Mouse (Mus musculus) lung, embryonic 16.5 days (tissue): ENCODE measurements around the gene Prnp. TPM values are rescaled to one million over a fixed set of nuclear protein-coding genes. Genes with fewer than 3 reads are reported as not detected.

ENCODE experiments used
- ATAC-seq: fragments of 200-750 bp; cut with Nextera tagmentation; 2 replicates; pipeline ENCODE4 v1.8.0; 2017; ENCODE audit warnings: low read depth, mild to moderate bottlenecking, moderate library complexity
- H3K27ac ChIP-seq: fragments of 300-500 bp; sonication (generic); 2 replicates; pipeline ENCODE4 v1.5.1; 2014; ENCODE audit warnings: mild to moderate bottlenecking, control low read depth, low read length
- H3K27me3 ChIP-seq: fragments of 300-500 bp; sonication (generic); 2 replicates; pipeline ENCODE4 v1.6.1; 2014; ENCODE audit warnings: low read depth, low read length, mixed read lengths; ENCODE audit not compliant: control insufficient read depth, insufficient read depth
- H3K36me3 ChIP-seq: fragments of 300-500 bp; sonication (generic); 2 replicates; pipeline ENCODE4 v1.6.1; 2014; ENCODE audit warnings: low read length; ENCODE audit not compliant: control insufficient read depth, insufficient read depth
- H3K4me1 ChIP-seq: fragments of 300-500 bp; sonication (generic); replicated peaks from 2 replicates; pipeline ENCODE4 v1.6.1; 2014; ENCODE audit warnings: low read length, mixed read lengths; ENCODE audit not compliant: control insufficient read depth, insufficient read depth
- H3K4me2 ChIP-seq: fragments of 300-500 bp; sonication (generic); 2 replicates; pipeline ENCODE4 v1.6.1; 2014; ENCODE audit warnings: low read depth, low read length, control low read depth
- H3K4me3 ChIP-seq: fragments of 300-500 bp; sonication (generic); 2 replicates; pipeline ENCODE4 v1.5.1; 2014; ENCODE audit warnings: mild to moderate bottlenecking, low read length, control low read depth
- H3K9ac ChIP-seq: fragments of 300-500 bp; sonication (generic); 2 replicates; pipeline ENCODE4 v1.6.1; 2014; ENCODE audit warnings: low read length, control low read depth
- H3K9me3 ChIP-seq: fragments of 300-500 bp; sonication (generic); 2 replicates; pipeline ENCODE4 v1.6.1; 2016; ENCODE audit warnings: low read length; ENCODE audit not compliant: control insufficient read depth
- WGBS: fragments of 180-500 bp; shearing (Covaris S2); extraction: QIAGEN DNeasy Blood & Tissue Kit; methylation state at CpG from one replicate; pipeline ENCODE4 v1.1.7; 2014; 5-methylcytosine and 5-hydroxymethylcytosine counted together
- polyA plus RNA-seq: library from polyadenylated mRNA; unstranded; fragments of >200 nt; fragmentation: Nextera tagmentation; extraction: Ambion mirVana; gene quantifications from 2 replicates; pipeline ENCODE4 v1.2.1, GENCODE M21; 2015

Prnp gene
- polyA plus RNA-seq, 1 experiment from 2014 or later, result 56.7 TPM

DNA sequence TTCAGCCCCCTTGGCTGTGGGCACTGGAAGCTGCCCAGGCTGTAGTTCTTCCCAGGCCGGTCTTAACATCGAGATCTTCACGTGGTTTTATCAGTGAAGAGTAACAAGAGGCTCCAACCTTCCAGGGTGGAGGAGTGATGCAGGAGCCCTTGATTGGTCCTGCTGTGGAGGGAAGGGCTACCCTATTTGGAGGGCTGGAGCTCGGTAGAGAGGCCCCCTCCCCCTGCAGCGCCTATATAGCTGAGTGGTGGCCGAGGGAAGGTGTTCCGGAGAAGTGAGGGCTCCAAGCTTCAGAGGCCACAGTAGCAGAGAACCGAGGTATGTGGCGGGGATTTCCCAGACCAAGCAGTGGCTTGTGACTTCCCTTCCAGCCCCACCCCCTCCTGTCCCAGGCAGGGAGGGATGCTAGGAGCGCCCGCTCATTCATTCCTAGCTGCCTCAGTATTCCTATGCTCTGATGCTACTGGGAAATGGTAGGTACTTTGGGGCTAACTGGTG is 40.9 kb downstream of the Prnp start, which contains the start of gene Prnd:
TSS of gene Prnd (plus strand) at position 264 of the 498 bp plus-strand sequence.
- Histone ChIP-seq H3K27ac (0 out of 2 replicates have a peak within 1 kb of the TSS, but pooled peaks have one; percentile 7), H3K4me1 (peaks cover 9% of the 10 kb centered on the region), H3K27me3 (no peaks in the 10 kb centered on the region; the same call in 1 of the 2 replicates), H3K4me2 (no peak within 1 kb of the TSS; the same call in 1 of the 2 replicates), H3K36me3 (no peaks in the 10 kb centered on the region), H3K9me3 (no peaks in the 10 kb centered on the region), H3K9ac (no peak within 1 kb of the TSS), H3K4me3 (peak within 1 kb of the TSS; percentile 6; the same call in 1 of the 2 replicates)
- peak; percentile 49 for ATAC-seq
- 7% methylated on average over 11 of the region's 11 CpGs for WGBS

DNA sequence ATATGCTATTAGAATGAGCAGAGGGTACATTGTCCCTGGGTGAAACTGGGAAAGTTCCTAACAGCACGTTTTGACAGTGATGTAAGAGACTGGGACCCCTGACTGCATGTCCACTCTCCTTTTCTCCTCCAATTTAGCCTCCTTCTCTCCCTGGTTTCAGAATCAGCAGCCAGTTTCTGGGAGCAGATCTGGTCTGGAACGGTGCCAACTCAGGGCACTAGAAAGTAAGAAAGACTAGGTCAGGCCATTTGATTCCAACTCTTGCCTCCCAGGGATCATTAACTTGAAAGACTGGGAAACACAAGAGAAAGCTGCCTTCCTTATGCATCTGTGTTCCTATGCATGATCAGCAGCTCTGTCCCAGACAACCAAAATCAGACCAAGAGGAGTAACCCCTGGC is 42.7 kb downstream of the Prnp start:
- no peak for ATAC-seq
- Histone ChIP-seq H3K9ac (no peak overlapping the region), H3K4me1 (peaks cover 9% of the 10 kb centered on the region), H3K4me3 (no peak overlapping the region), H3K27me3 (no peaks in the 10 kb centered on the region; the same call in 1 of the 2 replicates), H3K27ac (no peak overlapping the region), H3K9me3 (no peaks in the 10 kb centered on the region), H3K4me2 (peak overlapping the region; percentile 45), H3K36me3 (no peaks in the 10 kb centered on the region)
- 36% methylated on average over 2 of the region's 2 CpGs for WGBS

DNA sequence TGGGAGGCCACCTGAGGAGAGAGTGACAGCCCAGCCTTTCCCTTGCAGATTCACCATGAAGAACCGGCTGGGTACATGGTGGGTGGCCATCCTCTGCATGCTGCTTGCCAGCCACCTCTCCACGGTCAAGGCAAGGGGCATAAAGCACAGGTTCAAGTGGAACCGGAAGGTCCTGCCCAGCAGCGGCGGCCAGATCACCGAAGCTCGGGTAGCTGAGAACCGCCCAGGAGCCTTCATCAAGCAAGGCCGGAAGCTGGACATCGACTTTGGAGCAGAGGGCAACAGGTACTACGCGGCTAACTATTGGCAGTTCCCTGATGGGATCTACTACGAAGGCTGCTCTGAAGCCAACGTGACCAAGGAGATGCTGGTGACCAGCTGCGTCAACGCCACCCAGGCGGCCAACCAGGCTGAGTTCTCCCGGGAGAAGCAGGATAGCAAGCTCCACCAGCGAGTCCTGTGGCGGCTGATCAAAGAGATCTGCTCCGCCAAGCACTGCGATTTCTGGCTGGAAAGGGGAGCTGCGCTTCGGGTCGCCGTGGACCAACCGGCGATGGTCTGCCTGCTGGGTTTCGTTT is 43.3 kb downstream of the Prnp start:
- Histone ChIP-seq H3K4me1 (peaks cover 9% of the 10 kb centered on the region), H3K9ac (no peak overlapping the region), H3K4me3 (peak overlapping the region; percentile 6), H3K9me3 (no peaks in the 10 kb centered on the region), H3K4me2 (peak overlapping the region; percentile 45), H3K36me3 (no peaks in the 10 kb centered on the region), H3K27me3 (no peaks in the 10 kb centered on the region; the same call in 1 of the 2 replicates), H3K27ac (no peak overlapping the region)
- 7% methylated on average over 29 of the region's 29 CpGs for WGBS
- ATAC-seq, result no peak

DNA sequence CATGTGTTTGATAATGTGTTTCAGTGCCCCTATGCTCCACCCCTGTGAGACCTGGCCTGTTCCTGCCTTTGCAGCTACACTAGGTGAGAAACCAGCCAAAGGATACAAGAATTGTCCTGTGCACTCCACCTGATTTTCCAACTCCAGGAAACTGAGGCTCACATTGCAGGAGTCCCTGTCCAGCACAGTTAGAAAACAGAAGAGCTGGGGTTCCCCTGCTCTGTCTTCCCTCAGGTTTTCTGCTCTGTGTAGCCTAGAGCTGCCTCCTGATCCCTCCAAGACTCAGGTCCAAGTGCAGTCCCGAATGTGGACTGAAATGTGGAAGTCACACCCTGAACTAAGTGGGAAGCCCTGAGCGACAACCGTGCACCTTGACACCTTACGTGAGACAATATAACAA is 44.0 kb downstream of the Prnp start:
- Histone ChIP-seq H3K4me1 (peaks cover 6% of the 10 kb centered on the region), H3K4me3 (peak overlapping the region; percentile 6; the same call in 1 of the 2 replicates), H3K27me3 (no peaks in the 10 kb centered on the region; the same call in 1 of the 2 replicates), H3K36me3 (no peaks in the 10 kb centered on the region), H3K9ac (no peak overlapping the region), H3K4me2 (peak overlapping the region; percentile 45; the same call in 1 of the 2 replicates), H3K27ac (no peak overlapping the region), H3K9me3 (no peaks in the 10 kb centered on the region)
- 84% methylated on average over 4 of the region's 4 CpGs for WGBS
- ATAC-seq, result no peak

DNA sequence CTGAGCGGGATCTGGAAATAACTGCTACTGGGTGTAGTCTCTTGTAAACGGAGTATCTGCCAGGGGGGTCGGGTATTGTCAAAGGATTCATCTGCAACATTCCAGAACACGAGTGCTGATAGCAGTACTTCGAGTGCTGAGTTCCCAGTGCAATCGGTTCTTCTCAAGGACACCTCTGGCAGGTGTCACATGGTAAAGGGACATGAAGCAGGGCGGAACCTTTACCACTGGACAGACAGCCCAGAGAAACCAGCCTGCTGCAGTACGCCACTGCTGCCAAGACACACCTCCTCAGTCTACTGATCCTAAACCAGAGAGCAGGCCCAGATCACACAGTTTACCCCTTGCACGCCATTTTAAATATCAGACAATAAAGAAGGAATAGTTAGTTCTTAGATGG is 45.1 kb downstream of the Prnp start:
- ATAC-seq, result peak; percentile 11; the same call in 1 of the 2 replicates
- Histone ChIP-seq H3K4me1 (peaks cover 6% of the 10 kb centered on the region), H3K9me3 (no peaks in the 10 kb centered on the region)

DNA sequence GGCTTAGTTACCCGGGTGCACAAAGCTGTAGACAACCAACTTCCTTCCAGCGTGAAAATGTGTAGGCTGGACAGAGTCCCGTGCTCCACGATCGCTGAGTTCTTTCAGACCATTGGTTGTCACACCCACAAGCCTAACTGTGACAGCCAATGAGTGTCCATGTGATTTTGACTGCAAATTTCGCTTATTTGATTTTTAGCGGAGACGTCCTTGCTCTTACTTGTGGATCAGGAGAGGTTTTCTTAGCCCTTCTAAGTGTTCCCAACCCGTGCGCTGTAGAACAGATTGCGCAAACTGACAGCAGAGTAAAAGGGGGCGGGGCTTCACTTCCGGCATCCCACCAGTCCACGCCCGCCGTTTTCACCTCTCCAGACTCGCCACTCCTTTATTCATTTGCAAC is 45.5 kb downstream of the Prnp start:
- peak; percentile 63 for ATAC-seq
- Histone ChIP-seq H3K4me1 (peaks cover 6% of the 10 kb centered on the region), H3K27me3 (no peaks in the 10 kb centered on the region; the same call in 1 of the 2 replicates), H3K9ac (no peak overlapping the region), H3K4me3 (peak overlapping the region; percentile 41), H3K9me3 (no peaks in the 10 kb centered on the region), H3K4me2 (peak overlapping the region; percentile 62), H3K36me3 (no peaks in the 10 kb centered on the region), H3K27ac (no peak overlapping the region)
- WGBS, result 6% methylated on average over 17 of the region's 17 CpGs

More for the DNA sequence above, 45.1 kb downstream of the Prnp start:
- H3K27ac ChIP-seq, result no peak overlapping the region
- peak overlapping the region; percentile 62 for H3K4me2 ChIP-seq
- H3K27me3 ChIP-seq, result no peaks in the 10 kb centered on the region; the same call in 1 of the 2 replicates
- H3K4me3 ChIP-seq, result peak overlapping the region; percentile 41
- no peaks in the 10 kb centered on the region for H3K36me3 ChIP-seq
- WGBS, result 36% methylated on average over 9 of the region's 9 CpGs
- no peak overlapping the region for H3K9ac ChIP-seq

DNA sequence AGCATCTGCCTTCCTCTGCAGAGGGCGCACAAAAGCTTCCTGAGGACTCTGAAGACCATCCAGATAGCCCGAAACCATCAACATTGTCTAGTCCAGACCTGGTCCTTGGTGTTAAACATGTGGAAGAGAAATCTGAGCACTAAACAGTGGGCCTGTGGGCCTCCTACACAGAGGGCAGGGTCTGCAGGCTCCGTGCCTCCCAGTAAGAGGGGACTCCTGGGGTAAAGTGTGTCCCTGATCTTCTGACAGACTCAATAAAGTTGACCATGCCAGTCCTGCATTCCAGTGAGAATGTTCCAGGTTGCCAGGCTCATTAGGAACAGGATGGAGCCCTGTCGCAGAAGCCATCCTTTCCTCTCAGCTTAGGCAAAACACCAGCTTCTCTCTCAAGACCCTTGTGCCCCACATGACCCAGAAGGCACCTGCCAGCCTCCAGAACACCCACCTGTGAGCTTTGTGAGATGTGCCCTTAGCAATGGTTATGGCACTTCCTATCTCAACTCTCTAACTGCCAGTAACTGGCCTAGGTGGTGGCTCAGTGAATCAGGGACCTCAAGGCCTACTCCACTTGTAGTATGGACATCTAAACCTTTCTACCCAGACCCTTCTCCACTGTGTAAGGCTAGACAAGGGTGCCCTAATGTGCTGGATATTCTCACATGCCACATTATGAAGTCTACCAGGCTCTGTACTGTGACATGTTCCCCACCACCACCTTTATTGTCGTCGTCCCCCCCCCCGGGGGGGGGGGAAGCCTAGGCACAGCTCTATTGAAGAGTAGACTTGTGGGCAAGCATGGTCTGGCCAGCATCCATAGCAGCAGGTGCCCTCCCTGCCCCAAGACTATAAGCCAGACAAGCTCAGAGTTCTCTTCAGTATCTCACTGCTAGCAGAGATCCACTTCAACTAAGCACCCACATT is 46.9 kb downstream of the Prnp start:
- Histone ChIP-seq H3K36me3 (no peaks in the 10 kb centered on the region), H3K27me3 (no peaks in the 10 kb centered on the region; the same call in 1 of the 2 replicates), H3K4me3 (no peak overlapping the region), H3K9ac (no peak overlapping the region), H3K9me3 (no peaks in the 10 kb centered on the region), H3K4me1 (peaks cover 6% of the 10 kb centered on the region; the same call in 1 of the 2 replicates), H3K27ac (no peak overlapping the region), H3K4me2 (no peak overlapping the region)
- WGBS, result 77% methylated on average over 7 of the region's 7 CpGs
- ATAC-seq, result no peak

DNA sequence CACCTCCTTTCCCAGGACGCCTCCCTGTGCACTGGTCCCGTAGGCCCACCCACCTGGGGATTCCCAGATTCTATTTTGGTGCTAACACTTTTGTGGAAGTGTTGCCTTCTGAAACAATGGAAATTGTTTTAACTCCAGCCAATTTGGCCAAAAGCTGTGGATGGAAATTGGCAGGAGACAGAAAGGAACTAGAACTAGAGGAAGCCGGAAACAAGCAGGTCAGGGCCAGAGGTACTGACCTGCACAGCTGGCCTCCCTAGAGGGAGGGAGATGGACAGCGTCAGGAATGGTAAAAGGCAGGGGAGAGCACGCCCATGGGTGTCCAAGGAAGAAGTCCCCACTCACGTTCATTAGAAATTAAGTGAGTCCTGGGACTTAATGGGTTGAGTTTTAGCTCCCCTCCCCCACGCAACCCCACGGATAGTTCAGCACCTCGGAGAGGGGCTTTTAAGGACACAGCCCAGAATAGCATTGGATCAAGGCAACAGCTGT is 48.0 kb downstream of the Prnp start:
- no peak overlapping the region for H3K4me2 ChIP-seq
- no peak overlapping the region for H3K9ac ChIP-seq
- no peaks in the 10 kb centered on the region for H3K36me3 ChIP-seq
- H3K9me3 ChIP-seq, result no peaks in the 10 kb centered on the region
- no peak overlapping the region for H3K27ac ChIP-seq
- 40% methylated on average over 9 of the region's 9 CpGs for WGBS
- H3K4me3 ChIP-seq, result no peak overlapping the region
- ATAC-seq, result 0 out of 2 replicates have a peak, but pooled peaks have one; percentile 46
- no peaks in the 10 kb centered on the region; the same call in 1 of the 2 replicates for H3K27me3 ChIP-seq
- peaks cover 6% of the 10 kb centered on the region; the same call in 1 of the 2 replicates for H3K4me1 ChIP-seq

DNA sequence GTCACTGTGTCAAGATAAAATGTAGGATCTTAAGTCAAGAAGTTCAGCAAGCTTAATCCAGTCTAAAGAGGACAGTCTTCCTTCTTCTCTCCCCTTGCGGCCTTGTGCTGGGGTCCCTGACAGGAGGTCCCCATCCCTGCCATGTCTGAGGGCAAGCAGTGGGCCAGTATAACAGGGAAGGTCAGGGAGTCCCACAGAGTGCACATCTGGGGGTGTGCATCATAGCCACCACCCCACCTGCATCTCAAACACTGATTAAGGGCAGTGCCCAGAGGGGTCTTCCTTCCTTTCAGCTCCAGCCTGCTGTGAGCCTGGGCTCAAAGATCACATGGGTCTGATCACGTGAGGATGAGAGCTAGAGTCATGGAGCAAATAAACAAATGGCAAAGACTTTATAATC is 51.9 kb downstream of the Prnp start:
- H3K27me3 ChIP-seq, result no peaks in the 10 kb centered on the region
- no peak for ATAC-seq
- no peak overlapping the region for H3K4me2 ChIP-seq
- WGBS, result 56% methylated on average over 2 of the region's 2 CpGs
- no peak overlapping the region for H3K9ac ChIP-seq
- H3K4me1 ChIP-seq, result no peaks in the 10 kb centered on the region
- H3K4me3 ChIP-seq, result no peak overlapping the region
- H3K36me3 ChIP-seq, result no peaks in the 10 kb centered on the region
- no peaks in the 10 kb centered on the region for H3K9me3 ChIP-seq
- H3K27ac ChIP-seq, result no peak overlapping the region
